Mouse (Mus musculus): ENCODE data around the gene Otub2. TPM values are rescaled to one million over a fixed set of nuclear protein-coding genes. Genes with fewer than 3 reads are reported as not detected.

The Otub2 gene
- total and polyA plus RNA-seq, 2 experiments from 2014 or later: 5.0 to 8.6 TPM

DNA sequence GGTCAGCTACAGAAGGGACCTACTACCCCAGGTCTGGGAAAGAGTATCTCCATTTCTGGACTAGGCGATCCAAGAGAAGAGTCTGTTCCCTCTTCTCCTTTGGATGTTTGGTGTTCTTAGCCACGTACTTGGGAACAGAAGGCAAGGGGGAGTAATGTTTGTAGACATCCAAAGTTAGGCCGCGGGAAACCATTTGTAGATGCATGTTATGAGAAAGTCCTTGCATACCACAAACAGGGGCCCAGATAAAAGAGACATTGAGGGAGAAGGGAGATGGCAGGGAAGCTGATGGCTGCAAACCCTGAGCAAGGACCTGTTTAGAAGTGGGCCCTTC lies 32.1 kb upstream of the Otub2 start:
- H3K9me3 ChIP-seq (replicated peaks; ENCODE audit: control insufficient read depth, low read length): no peaks in the 10 kb centered on the region
- H3K36me3 ChIP-seq (replicated peaks; ENCODE audit: control insufficient read depth, insufficient read depth, low read length): no peaks in the 10 kb centered on the region
- peak overlapping the region; percentile 98 for H3K27ac ChIP-seq (ENCODE audit: low read depth)
- 75% methylated on average over 4 of the region's 4 CpGs for whole genome bisulfite sequencing
- no peak for TF ChIP-seq EP300 (IDR thresholded peaks at IDR 0.05; ENCODE audit: low read depth)
- TF ChIP-seq CTCF (IDR thresholded peaks at IDR 0.05; ENCODE audit: low read depth): no peak
- ATAC-seq (ENCODE audit: insufficient read depth, low read depth): no peak
- DNase-seq (ENCODE audit: low spot score): no peak
- peaks cover 40% of the 10 kb centered on the region for H3K4me1 ChIP-seq (ENCODE audit: control insufficient read depth, insufficient read depth)
- H3K9ac ChIP-seq (replicated peaks; ENCODE audit: low read depth, low read length): peak overlapping the region; percentile 67
- no peaks in the 10 kb centered on the region for H3K27me3 ChIP-seq (ENCODE audit: control insufficient read depth, insufficient read depth, low read length)
- no peak overlapping the region for H3K4me3 ChIP-seq (ENCODE audit: low read depth, low read length)
- H3K4me2 ChIP-seq (ENCODE audit: low read depth, low read length): no peak overlapping the region

DNA sequence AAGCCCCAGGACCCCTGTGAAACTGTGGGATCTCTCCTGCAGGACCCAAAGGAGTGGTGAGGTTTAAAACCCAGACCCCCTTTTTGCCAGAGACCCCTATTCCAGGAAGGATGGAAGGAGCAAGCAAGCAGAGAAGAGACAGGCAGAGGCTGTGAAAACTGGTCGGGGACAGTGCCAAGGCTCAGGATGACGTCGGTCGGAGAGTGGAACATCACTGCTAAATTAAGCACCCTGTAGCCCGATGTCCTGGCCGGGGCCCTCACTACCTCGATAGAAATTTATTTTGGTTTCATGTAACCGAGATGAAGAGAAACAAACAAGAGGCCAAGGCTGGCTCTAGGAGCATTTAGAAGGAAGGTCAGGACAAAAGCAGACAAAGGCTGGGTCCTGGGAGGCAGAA lies 30.3 kb upstream of the Otub2 start:
- peaks cover 44% of the 10 kb centered on the region for H3K4me1 ChIP-seq (ENCODE audit: control insufficient read depth, insufficient read depth)
- no peak for TF ChIP-seq CTCF (IDR thresholded peaks at IDR 0.05; ENCODE audit: low read depth)
- TF ChIP-seq EP300 (IDR thresholded peaks at IDR 0.05; ENCODE audit: low read depth): no peak
- H3K27me3 ChIP-seq (ENCODE audit: control insufficient read depth, insufficient read depth, low read length): no peaks in the 10 kb centered on the region
- no peak overlapping the region for H3K4me2 ChIP-seq (ENCODE audit: low read depth, low read length)
- H3K36me3 ChIP-seq (replicated peaks; ENCODE audit: control insufficient read depth, insufficient read depth, low read length): no peaks in the 10 kb centered on the region
- WGBS: 34% methylated on average over 8 of the region's 8 CpGs
- peak overlapping the region; percentile 82 for H3K27ac ChIP-seq (ENCODE audit: low read depth)
- DNase-seq (ENCODE audit: low spot score) (peak; percentile 66), ATAC-seq (ENCODE audit: insufficient read depth, low read depth) (no peak)
- H3K9ac ChIP-seq (replicated peaks; ENCODE audit: low read depth, low read length): no peak overlapping the region
- H3K4me3 ChIP-seq (ENCODE audit: low read depth, low read length): no peak overlapping the region
- no peaks in the 10 kb centered on the region for H3K9me3 ChIP-seq (replicated peaks; ENCODE audit: control insufficient read depth, low read length)

DNA sequence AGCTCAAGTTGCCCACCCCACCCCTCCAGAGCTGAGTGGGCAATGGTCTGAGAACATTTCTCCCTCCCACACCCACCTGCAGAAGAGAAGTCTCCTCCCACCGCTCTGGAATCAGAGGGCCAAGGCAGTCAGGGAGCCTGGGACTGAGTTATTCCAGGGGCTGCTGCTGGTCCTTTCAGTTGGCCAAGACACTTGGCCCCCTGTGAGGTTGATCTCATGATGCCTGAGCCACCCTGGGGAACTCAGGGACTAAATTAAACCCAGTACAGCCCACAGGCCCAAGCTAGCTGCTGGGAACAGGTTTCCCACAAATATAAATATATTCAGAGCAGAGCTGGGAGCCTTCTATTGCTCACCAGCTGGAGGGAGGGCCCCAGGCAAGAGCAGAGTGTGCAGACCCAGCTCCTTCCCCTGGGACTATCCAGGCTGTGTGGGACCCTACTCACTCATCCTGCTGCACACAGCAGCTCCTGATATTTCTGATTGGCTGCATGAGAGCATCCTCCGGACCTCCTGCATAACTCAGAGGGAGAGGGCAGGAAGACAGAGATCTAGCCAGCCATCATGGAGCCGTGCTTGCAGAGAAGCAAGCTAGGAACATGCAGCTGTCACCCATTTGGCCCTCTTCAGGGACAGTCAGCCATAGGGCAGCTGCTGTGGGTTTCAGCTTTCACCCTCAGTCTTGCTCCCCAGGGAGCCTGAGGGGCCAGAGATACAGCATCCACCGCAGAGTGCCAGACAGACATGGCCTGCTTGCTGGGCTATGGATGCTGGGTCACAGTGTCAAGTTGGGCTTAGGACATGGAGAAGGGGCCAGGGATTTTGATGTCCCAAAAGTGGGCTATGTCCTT lies 29.3 kb upstream of the Otub2 start:
- no peaks in the 10 kb centered on the region for H3K36me3 ChIP-seq (replicated peaks; ENCODE audit: control insufficient read depth, insufficient read depth, low read length)
- 59% methylated on average over 4 of the region's 4 CpGs for WGBS
- TF ChIP-seq CTCF (IDR thresholded peaks at IDR 0.05; ENCODE audit: low read depth) (no peak), EP300 (IDR thresholded peaks at IDR 0.05; ENCODE audit: low read depth) (no peak)
- no peak for DNase-seq (ENCODE audit: low spot score)
- no peak overlapping the region for H3K4me3 ChIP-seq (ENCODE audit: low read depth, low read length)
- H3K27ac ChIP-seq (ENCODE audit: low read depth): peak overlapping the region; percentile 82
- H3K4me2 ChIP-seq (ENCODE audit: low read depth, low read length): no peak overlapping the region
- H3K27me3 ChIP-seq (ENCODE audit: control insufficient read depth, insufficient read depth, low read length): no peaks in the 10 kb centered on the region
- H3K9me3 ChIP-seq (replicated peaks; ENCODE audit: control insufficient read depth, low read length): no peaks in the 10 kb centered on the region
- peaks cover 44% of the 10 kb centered on the region for H3K4me1 ChIP-seq (ENCODE audit: control insufficient read depth, insufficient read depth)
- ATAC-seq (ENCODE audit: insufficient read depth, low read depth): no peak
- H3K9ac ChIP-seq (replicated peaks; ENCODE audit: low read depth, low read length): no peak overlapping the region

DNA sequence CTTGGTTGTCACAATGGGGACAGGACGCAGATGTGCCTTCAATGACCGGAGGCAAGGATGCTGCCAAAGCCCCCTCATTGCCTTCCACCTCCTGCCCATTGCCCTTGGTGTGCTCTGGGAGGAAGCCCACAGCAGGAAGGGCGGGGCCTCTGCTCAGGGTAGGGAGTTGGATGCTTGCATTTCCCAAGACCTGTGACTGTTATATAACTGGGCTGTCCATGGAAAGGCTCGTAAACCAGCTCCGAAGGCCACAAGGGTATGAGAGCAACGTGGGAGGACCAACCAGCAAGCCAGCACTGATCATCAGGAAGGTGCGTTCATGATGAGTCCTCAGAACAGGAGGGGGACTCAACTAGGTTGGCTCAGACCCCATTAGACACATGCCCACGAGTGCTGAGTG lies 27.7 kb upstream of the Otub2 start:
- Histone ChIP-seq H3K27me3 (ENCODE audit: control insufficient read depth, insufficient read depth, low read length) (no peaks in the 10 kb centered on the region), H3K4me2 (ENCODE audit: low read depth, low read length) (no peak overlapping the region), H3K9me3 (replicated peaks; ENCODE audit: control insufficient read depth, low read length) (no peaks in the 10 kb centered on the region), H3K4me3 (ENCODE audit: low read depth, low read length) (no peak overlapping the region), H3K4me1 (ENCODE audit: control insufficient read depth, insufficient read depth) (peaks cover 44% of the 10 kb centered on the region), H3K9ac (replicated peaks; ENCODE audit: low read depth, low read length) (no peak overlapping the region), H3K27ac (ENCODE audit: low read depth) (no peak overlapping the region), H3K36me3 (replicated peaks; ENCODE audit: control insufficient read depth, insufficient read depth, low read length) (no peaks in the 10 kb centered on the region)
- WGBS: 74% methylated on average over 8 of the region's 8 CpGs
- ATAC-seq (ENCODE audit: insufficient read depth, low read depth): no peak
- TF ChIP-seq CTCF (IDR thresholded peaks at IDR 0.05; ENCODE audit: low read depth) (no peak), EP300 (IDR thresholded peaks at IDR 0.05; ENCODE audit: low read depth) (no peak)
- no peak for DNase-seq (ENCODE audit: low spot score)

DNA sequence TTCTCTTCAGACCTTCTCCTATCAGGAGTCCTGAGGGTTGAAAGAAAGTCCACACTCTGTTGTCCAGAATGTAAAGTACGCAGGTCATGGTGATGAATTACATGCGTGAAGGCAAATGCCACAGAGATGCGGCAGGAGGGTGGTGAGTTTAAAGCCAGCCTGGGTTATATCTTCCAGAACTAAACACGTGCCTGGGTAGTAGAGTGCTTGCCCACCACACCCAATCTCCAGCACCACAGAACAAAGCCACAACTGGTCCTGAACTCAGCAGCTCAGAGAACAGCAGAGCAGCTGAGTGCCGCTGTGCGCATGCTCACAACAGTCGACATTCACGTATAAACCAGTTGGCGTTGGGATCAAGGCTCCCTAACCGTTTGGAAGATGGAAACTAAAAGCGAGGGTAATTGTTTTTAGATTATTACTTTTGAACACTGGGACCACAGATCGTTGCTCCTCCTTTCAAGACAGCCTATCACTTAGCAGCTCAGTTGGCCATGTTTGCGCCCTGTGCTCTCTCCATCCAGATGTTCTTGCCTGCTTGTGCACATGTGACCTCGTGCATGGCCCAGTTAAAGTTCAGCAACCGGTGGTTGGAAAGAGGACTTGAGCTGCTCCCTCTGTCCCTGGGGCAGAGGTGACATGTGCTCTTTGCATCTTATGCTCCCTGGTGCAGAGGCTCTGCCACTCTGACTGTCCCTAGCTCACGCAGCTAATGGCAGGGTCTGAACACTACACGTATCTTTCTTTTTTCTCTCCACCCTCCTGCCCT lies 26.8 kb upstream of the Otub2 start:
- 78% methylated on average over 17 of the region's 17 CpGs for WGBS
- Histone ChIP-seq H3K4me3 (ENCODE audit: low read depth, low read length) (no peak overlapping the region), H3K4me1 (ENCODE audit: control insufficient read depth, insufficient read depth) (peaks cover 35% of the 10 kb centered on the region), H3K27ac (ENCODE audit: low read depth) (peak overlapping the region; percentile 54; the same call in 1 of the 2 replicates), H3K4me2 (ENCODE audit: low read depth, low read length) (no peak overlapping the region), H3K27me3 (ENCODE audit: control insufficient read depth, insufficient read depth, low read length) (no peaks in the 10 kb centered on the region), H3K9ac (replicated peaks; ENCODE audit: low read depth, low read length) (no peak overlapping the region), H3K36me3 (replicated peaks; ENCODE audit: control insufficient read depth, insufficient read depth, low read length) (no peaks in the 10 kb centered on the region), H3K9me3 (replicated peaks; ENCODE audit: control insufficient read depth, low read length) (no peaks in the 10 kb centered on the region)
- TF ChIP-seq EP300 (IDR thresholded peaks at IDR 0.05; ENCODE audit: low read depth) (no peak), CTCF (IDR thresholded peaks at IDR 0.05; ENCODE audit: low read depth) (no peak)
- ATAC-seq (ENCODE audit: insufficient read depth, low read depth) (no peak), DNase-seq (ENCODE audit: low spot score) (no peak)

All from heart, postnatal 0 days (tissue).